Mouse (Mus musculus) midbrain, embryonic 14.5 days (tissue): Measurements from ENCODE around the gene Prrg4. TPM values are rescaled to one million over a fixed set of nuclear protein-coding genes. Genes with fewer than 3 reads are reported as not detected.

Experiments
- polyA plus RNA-seq: library from polyadenylated mRNA; unstranded; fragments of >200 nt; fragmentation: Nextera tagmentation; extraction: Ambion mirVana; gene quantifications from 2 replicates; pipeline ENCODE4 v1.2.1, GENCODE M21; 2014

Prrg4 gene
- polyA plus RNA-seq, 1 experiment from 2014 or later = 0.11 TPM

Other genes with a start within 250 kb of the Prrg4 start
- 66.1 and 80.2 TPM in 2 replicates for gene Tcp11l1, start 137.7 kb downstream of the Prrg4 start, polyA plus RNA-seq
- gene Pin1rt1, start 133.5 kb downstream of the Prrg4 start, polyA plus RNA-seq = not detected in 2 replicates
- 1.1 and 1.2 TPM in 2 replicates for gene Depdc7, start 107.0 kb downstream of the Prrg4 start, polyA plus RNA-seq
- gene Qser1, start 33.1 kb downstream of the Prrg4 start, polyA plus RNA-seq = 11.3 and 13.9 TPM in 2 replicates
- gene Ccdc73, start 17.9 kb upstream of the Prrg4 start, polyA plus RNA-seq = 6.7 and 9.1 TPM in 2 replicates
- 212 and 214 TPM in 2 replicates for gene Eif3m, start 167.2 kb upstream of the Prrg4 start, polyA plus RNA-seq
- gene Gm11060, start 242.1 kb upstream of the Prrg4 start, polyA plus RNA-seq = not detected in 2 replicates